Mouse (Mus musculus) midbrain, postnatal 0 days (tissue): ENCODE measurements at regions not wholly inside any gene's neighbourhood (a gene's known extent, or its start where the extent isn't known, plus 50 kb on each side); places are given as distances from the start of the nearest gene placed in this dataset.

Source experiments
- ATAC-seq: fragments of 200-750 bp; cut with Nextera tagmentation; 2 replicates; pipeline ENCODE4 v1.8.0; 2017; ENCODE audit warnings: moderate number of reproducible peaks, mild to moderate bottlenecking, moderate TSS enrichment, moderate library complexity; ENCODE audit not compliant: low FRiP score
- DNase-seq: peaks from one replicate; pipeline ENCODE4 v3.0.0-alpha.2; 2015; ENCODE audit warnings: low spot score
- H3K27ac ChIP-seq: fragments of 300-500 bp; sonication (generic); 2 replicates; pipeline ENCODE4 v1.5.1; 2014; ENCODE audit warnings: low read depth, mild to moderate bottlenecking, low read length, mixed read lengths
- H3K27me3 ChIP-seq: fragments of 300-500 bp; sonication (generic); 2 replicates; pipeline ENCODE4 v1.6.1; 2014; ENCODE audit warnings: low read length, control low read depth, mixed read lengths; ENCODE audit not compliant: insufficient read depth
- H3K36me3 ChIP-seq: fragments of 300-500 bp; sonication (generic); 2 replicates; pipeline ENCODE4 v1.6.1; 2014; ENCODE audit warnings: low read length, control low read depth, mixed read lengths; ENCODE audit not compliant: insufficient read depth
- H3K4me1 ChIP-seq: fragments of 300-500 bp; sonication (generic); 2 replicates; pipeline ENCODE4 v1.6.1; 2014; ENCODE audit warnings: mild to moderate bottlenecking, control low read depth, antibody characterized with exemption, low read length, mixed read lengths; ENCODE audit not compliant: insufficient read depth
- H3K4me2 ChIP-seq: fragments of 300-500 bp; sonication (generic); 2 replicates; pipeline ENCODE4 v1.6.1; 2014; ENCODE audit warnings: low read depth, mild to moderate bottlenecking, low read length, mixed read lengths; ENCODE audit not compliant: poor library complexity, severe bottlenecking
- H3K4me3 ChIP-seq: fragments of 300-500 bp; sonication (generic); 2 replicates; pipeline ENCODE4 v1.5.1; 2014; ENCODE audit warnings: low read depth, mild to moderate bottlenecking, low read length, moderate library complexity
- H3K9ac ChIP-seq: fragments of 300-500 bp; sonication (generic); replicated peaks from 2 replicates; pipeline ENCODE4 v1.6.1; 2014; ENCODE audit warnings: mild to moderate bottlenecking, low read length, moderate library complexity, mixed read lengths; ENCODE audit not compliant: poor library complexity, severe bottlenecking
- H3K9me3 ChIP-seq: fragments of 300-500 bp; sonication (generic); 2 replicates; pipeline ENCODE4 v1.6.1; 2016; ENCODE audit warnings: low read length, control low read depth
- CTCF ChIP-seq: IDR thresholded peaks from 2 replicates; pipeline ENCODE4 v1.5.1; 2016; ENCODE audit warnings: antibody characterized with exemption, mild to moderate bottlenecking
- WGBS: fragments of 180-500 bp; shearing (Covaris S2); extraction: QIAGEN DNeasy Blood & Tissue Kit; methylation state at CpG from one replicate; pipeline ENCODE4 v1.1.7; 2014; 5-methylcytosine and 5-hydroxymethylcytosine counted together

- H3K4me3 ChIP-seq, result no peak overlapping the region
- H3K27ac ChIP-seq, result no peak overlapping the region
- 82% methylated on average over 3 of the region's 3 CpGs for WGBS
- H3K9ac ChIP-seq, result no peak overlapping the region
- DNase-seq (no peak), ATAC-seq (no peak)
- no peak for TF ChIP-seq CTCF
- no peaks in the 10 kb centered on the region for H3K9me3 ChIP-seq
- H3K4me2 ChIP-seq, result no peak overlapping the region
- H3K36me3 ChIP-seq, result no peaks in the 10 kb centered on the region
- H3K4me1 ChIP-seq, result no peaks in the 10 kb centered on the region
- no peaks in the 10 kb centered on the region for H3K27me3 ChIP-seq
These were observed 172.3 kb upstream of the Gm765 start for GRCm38 (mm10) chr6:98514826-98515225.

DNA sequence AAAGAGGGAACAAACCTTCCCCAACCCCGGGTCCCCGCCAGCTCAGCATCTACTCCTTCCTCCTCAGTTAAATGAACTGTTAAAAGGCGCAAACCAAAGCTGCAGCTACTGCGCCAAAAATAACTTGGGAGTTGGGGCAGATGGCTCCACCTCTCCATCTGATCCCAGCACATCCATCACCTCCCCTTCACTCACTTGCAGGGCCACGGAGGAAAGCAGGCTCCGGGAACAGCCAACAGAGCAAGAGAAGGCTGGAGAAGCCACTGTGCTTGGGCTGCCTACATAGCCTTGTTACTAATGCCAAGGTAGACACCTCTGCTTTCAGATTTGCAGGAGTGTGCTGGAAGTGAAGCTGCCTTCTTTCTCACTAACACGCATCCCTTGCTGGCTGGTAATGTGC lies 171.8 kb upstream of the Gm765 start:
- Histone ChIP-seq H3K9me3 (no peaks in the 10 kb centered on the region), H3K9ac (no peak overlapping the region), H3K4me3 (no peak overlapping the region), H3K4me2 (no peak overlapping the region), H3K36me3 (no peaks in the 10 kb centered on the region), H3K27ac (no peak overlapping the region), H3K27me3 (no peaks in the 10 kb centered on the region), H3K4me1 (no peaks in the 10 kb centered on the region)
- 81% methylated on average over 7 of the region's 7 CpGs for WGBS
- DNase-seq (no peak), ATAC-seq (no peak)
- TF ChIP-seq CTCF, result no peak

DNA sequence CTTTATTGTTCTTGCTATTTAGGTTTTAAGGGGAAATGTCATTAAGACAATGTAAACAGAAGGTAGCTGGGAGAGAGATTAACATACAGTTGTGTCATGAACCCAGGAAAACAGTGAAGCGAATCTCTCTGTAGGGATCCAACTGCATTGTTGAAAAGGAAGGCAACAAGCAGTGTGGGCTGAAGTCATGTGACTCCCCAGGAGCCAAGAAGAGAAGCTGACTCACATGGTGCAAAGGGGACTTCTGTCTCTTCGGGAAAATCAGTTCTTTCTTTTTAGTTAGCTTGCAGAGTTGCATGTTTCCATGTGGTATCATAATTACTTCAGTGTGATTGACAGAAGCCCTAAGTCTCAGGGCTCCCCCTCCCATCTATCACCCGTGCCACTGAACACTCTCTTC lies 170.7 kb upstream of the Gm765 start:
- Histone ChIP-seq H3K4me1 (no peaks in the 10 kb centered on the region), H3K4me3 (no peak overlapping the region), H3K9me3 (no peaks in the 10 kb centered on the region), H3K27me3 (no peaks in the 10 kb centered on the region), H3K36me3 (no peaks in the 10 kb centered on the region), H3K9ac (no peak overlapping the region), H3K4me2 (no peak overlapping the region), H3K27ac (no peak overlapping the region)
- no peak for TF ChIP-seq CTCF
- 22% methylated on average over 3 of the region's 3 CpGs for whole genome bisulfite sequencing
- ATAC-seq, result no peak
- DNase-seq, result no peak

- H3K4me2 ChIP-seq, result no peak overlapping the region
- no peaks in the 10 kb centered on the region for H3K36me3 ChIP-seq
- 80% methylated on average over 2 of the region's 2 CpGs for WGBS
- H3K4me1 ChIP-seq, result no peaks in the 10 kb centered on the region
- H3K27me3 ChIP-seq, result no peaks in the 10 kb centered on the region
- no peak overlapping the region for H3K27ac ChIP-seq
- ATAC-seq, result no peak
- no peak for DNase-seq
- no peak overlapping the region for H3K9ac ChIP-seq
- TF ChIP-seq CTCF, result no peak
- no peaks in the 10 kb centered on the region for H3K9me3 ChIP-seq
- H3K4me3 ChIP-seq, result no peak overlapping the region
These were observed 160.2 kb upstream of the Gm765 start for GRCm38 (mm10) chr6:98502726-98503125.

DNA sequence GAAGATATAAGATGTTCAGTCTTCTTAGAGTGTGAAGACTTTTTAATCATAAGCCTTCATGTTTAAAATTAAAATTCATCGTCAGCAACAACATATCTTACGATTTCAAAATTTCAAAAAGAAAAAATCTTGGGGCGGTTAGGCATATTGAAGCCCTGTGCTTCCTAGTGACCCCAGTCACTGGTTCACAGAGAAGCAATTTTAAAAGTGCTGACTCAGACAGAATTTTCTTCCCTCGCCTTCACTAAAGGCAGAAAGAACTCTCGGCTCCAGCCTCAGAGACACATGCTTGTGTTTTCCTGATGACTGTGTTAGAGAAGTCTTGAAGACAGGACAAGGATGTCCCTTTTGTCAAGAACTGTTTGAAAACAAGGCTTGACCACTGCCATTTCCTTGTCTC lies 157.2 kb upstream of the Gm765 start:
- DNase-seq (no peak), ATAC-seq (no peak)
- TF ChIP-seq CTCF, result no peak
- H3K27ac ChIP-seq, result no peak overlapping the region
- WGBS, result 76% methylated on average over 5 of the region's 5 CpGs
- no peak overlapping the region for H3K4me2 ChIP-seq
- H3K36me3 ChIP-seq, result no peaks in the 10 kb centered on the region
- no peaks in the 10 kb centered on the region for H3K27me3 ChIP-seq
- H3K9ac ChIP-seq, result no peak overlapping the region
- no peak overlapping the region for H3K4me3 ChIP-seq
- H3K4me1 ChIP-seq, result no peaks in the 10 kb centered on the region
- no peaks in the 10 kb centered on the region for H3K9me3 ChIP-seq

- TF ChIP-seq CTCF, result no peak
These were observed 144.1 kb upstream of the Gm765 start for GRCm38 (mm10) chr6:98486626-98487025.

More at GRCm38 (mm10) chr6:98486626-98487025, 144.1 kb upstream of the Gm765 start:
- no peak overlapping the region for H3K4me3 ChIP-seq
- 48% methylated on average over 3 of the region's 3 CpGs for WGBS
- H3K36me3 ChIP-seq, result no peaks in the 10 kb centered on the region
- no peak overlapping the region for H3K4me2 ChIP-seq
- DNase-seq, result no peak
- no peaks in the 10 kb centered on the region for H3K27me3 ChIP-seq
- H3K9me3 ChIP-seq, result no peaks in the 10 kb centered on the region
- no peak for ATAC-seq
- H3K27ac ChIP-seq, result no peak overlapping the region
- no peaks in the 10 kb centered on the region for H3K4me1 ChIP-seq
- no peak overlapping the region for H3K9ac ChIP-seq
